Mouse (Mus musculus) lung, postnatal 0 days (tissue): ENCODE results near the gene Cdk18.

Source experiments
- CTCF ChIP-seq: IDR thresholded peaks from 2 replicates; pipeline ENCODE4 v1.5.1; 2016; ENCODE audit warnings: antibody characterized with exemption, mild to moderate bottlenecking
- EP300 ChIP-seq: IDR thresholded peaks from 2 replicates; pipeline ENCODE4 v1.6.1; 2016; ENCODE audit warnings: antibody characterized with exemption, mild to moderate bottlenecking, control low read depth

DNA sequence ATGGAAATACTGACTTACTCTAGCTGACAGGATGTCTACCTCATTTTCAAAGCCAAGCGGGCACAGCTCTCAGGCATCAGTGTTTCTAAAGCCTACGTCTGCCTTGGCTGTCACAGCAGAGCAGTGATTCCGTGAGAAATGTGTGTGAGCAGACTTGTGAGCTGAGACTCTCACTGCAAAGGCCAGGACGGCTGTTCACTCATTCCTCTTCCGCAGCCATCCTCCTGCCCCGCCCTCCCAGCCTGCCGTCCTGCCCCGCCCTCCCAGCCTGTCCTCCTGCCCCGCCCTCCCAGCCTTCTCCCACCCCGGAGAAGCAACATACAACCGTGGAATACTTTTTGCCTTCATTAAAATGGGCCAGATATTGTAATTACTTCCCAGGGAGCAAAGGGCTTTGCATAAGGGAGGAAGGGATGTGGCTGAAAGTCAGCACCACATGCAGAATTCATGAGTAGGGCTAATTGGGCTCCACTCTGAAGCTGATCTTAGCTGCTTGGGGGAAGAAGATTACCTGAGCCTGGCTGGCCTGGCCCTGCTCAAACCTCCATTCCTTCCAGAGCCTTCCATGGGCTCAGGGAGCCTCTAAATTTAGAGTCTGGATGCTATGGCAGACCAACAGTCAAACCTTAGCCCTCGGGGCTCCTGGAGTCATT lies 28.8 kb upstream of the Cdk18 start:
- no peak for TF ChIP-seq CTCF
- no peak for TF ChIP-seq EP300
